Mouse (Mus musculus): Measurements from ENCODE around the gene Fhl2. TPM values are rescaled to one million over a fixed set of nuclear protein-coding genes. Genes with fewer than 3 reads are reported as not detected.

The Fhl2 gene
- total and polyA plus RNA-seq, 2 experiments from 2014 or later = 23.1 to 33.1 TPM

GRCm38 (mm10) chr1:43225531-43226151, 28.9 kb upstream of the Fhl2 start:
- Histone ChIP-seq H3K9me3 (ENCODE audit: low read length) (no peaks in the 10 kb centered on the region), H3K4me2 (ENCODE audit: low read depth) (no peak overlapping the region), H3K9ac (no peak overlapping the region), H3K4me3 (ENCODE audit: low read depth, low read length) (no peak overlapping the region), H3K4me1 (ENCODE audit: insufficient read depth) (no peaks in the 10 kb centered on the region), H3K36me3 (ENCODE audit: insufficient read depth) (no peaks in the 10 kb centered on the region), H3K27me3 (ENCODE audit: insufficient read depth, low read length) (no peaks in the 10 kb centered on the region), H3K27ac (ENCODE audit: low read depth, low read length) (no peak overlapping the region)
- WGBS = 77% methylated on average over 8 of the region's 8 CpGs
- DNase-seq (no peak), ATAC-seq (no peak)
- no peak for TF ChIP-seq CTCF (IDR thresholded peaks at IDR 0.05; ENCODE audit: low read depth)

- Histone ChIP-seq H3K9me3 (ENCODE audit: low read length) (no peaks in the 10 kb centered on the region), H3K27me3 (ENCODE audit: insufficient read depth, low read length) (no peaks in the 10 kb centered on the region), H3K27ac (ENCODE audit: low read depth, low read length) (no peak overlapping the region), H3K4me2 (ENCODE audit: low read depth) (no peak overlapping the region), H3K9ac (no peak overlapping the region), H3K4me3 (ENCODE audit: low read depth, low read length) (no peak overlapping the region), H3K4me1 (ENCODE audit: insufficient read depth) (no peaks in the 10 kb centered on the region), H3K36me3 (ENCODE audit: insufficient read depth) (no peaks in the 10 kb centered on the region)
- no peak for TF ChIP-seq CTCF (IDR thresholded peaks at IDR 0.05; ENCODE audit: low read depth)
- WGBS = 85% methylated on average over 4 of the region's 4 CpGs
- DNase-seq (no peak), ATAC-seq (no peak)
Measured at GRCm38 (mm10) chr1:43224943-43225342, 28.2 kb upstream of the Fhl2 start.

GRCm38 (mm10) chr1:43224171-43224570, 27.4 kb upstream of the Fhl2 start:
- TF ChIP-seq CTCF (IDR thresholded peaks at IDR 0.05; ENCODE audit: low read depth) = no peak

DNA sequence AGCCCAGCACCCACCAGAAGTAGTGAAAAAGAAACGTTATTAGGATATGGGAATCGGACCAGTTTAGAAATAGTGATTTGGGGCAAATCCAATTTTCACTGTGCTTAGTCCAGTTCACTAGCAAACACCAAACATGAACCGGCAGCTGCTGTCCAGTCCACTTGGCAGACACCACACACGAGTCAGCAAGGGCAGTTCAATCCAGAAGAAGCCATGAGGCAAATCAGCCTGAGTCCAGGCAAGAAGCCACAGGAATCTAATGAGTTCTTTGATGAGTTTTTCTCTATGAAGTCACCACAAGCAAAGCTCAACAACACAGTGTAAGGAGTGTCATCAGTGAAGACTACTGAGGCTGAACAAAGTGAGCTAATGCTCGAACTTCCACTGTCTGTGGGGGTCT, 26.3 kb upstream of the Fhl2 start:
- Histone ChIP-seq H3K27me3 (ENCODE audit: insufficient read depth, low read length) (no peaks in the 10 kb centered on the region), H3K9ac (no peak overlapping the region), H3K4me2 (ENCODE audit: low read depth) (no peak overlapping the region), H3K27ac (ENCODE audit: low read depth, low read length) (no peak overlapping the region), H3K4me3 (ENCODE audit: low read depth, low read length) (no peak overlapping the region), H3K36me3 (ENCODE audit: insufficient read depth) (no peaks in the 10 kb centered on the region), H3K4me1 (ENCODE audit: insufficient read depth) (no peaks in the 10 kb centered on the region), H3K9me3 (ENCODE audit: low read length) (no peaks in the 10 kb centered on the region)
- ATAC-seq (no peak), DNase-seq (no peak)
- 84% methylated on average over 5 of the region's 5 CpGs for WGBS
- no peak for TF ChIP-seq CTCF (IDR thresholded peaks at IDR 0.05; ENCODE audit: low read depth)

More at GRCm38 (mm10) chr1:43224171-43224570, 27.4 kb upstream of the Fhl2 start:
- ATAC-seq = no peak
- no peak overlapping the region for H3K4me2 ChIP-seq (ENCODE audit: low read depth)
- H3K36me3 ChIP-seq (ENCODE audit: insufficient read depth) = no peaks in the 10 kb centered on the region
- H3K9ac ChIP-seq = no peak overlapping the region
- no peaks in the 10 kb centered on the region for H3K4me1 ChIP-seq (ENCODE audit: insufficient read depth)
- H3K9me3 ChIP-seq (ENCODE audit: low read length) = no peaks in the 10 kb centered on the region
- H3K4me3 ChIP-seq (ENCODE audit: low read depth, low read length) = no peak overlapping the region
- DNase-seq = no peak
- WGBS = 67% methylated on average over 2 of the region's 2 CpGs
- H3K27me3 ChIP-seq (ENCODE audit: insufficient read depth, low read length) = no peaks in the 10 kb centered on the region
- H3K27ac ChIP-seq (ENCODE audit: low read depth, low read length) = no peak overlapping the region

DNA sequence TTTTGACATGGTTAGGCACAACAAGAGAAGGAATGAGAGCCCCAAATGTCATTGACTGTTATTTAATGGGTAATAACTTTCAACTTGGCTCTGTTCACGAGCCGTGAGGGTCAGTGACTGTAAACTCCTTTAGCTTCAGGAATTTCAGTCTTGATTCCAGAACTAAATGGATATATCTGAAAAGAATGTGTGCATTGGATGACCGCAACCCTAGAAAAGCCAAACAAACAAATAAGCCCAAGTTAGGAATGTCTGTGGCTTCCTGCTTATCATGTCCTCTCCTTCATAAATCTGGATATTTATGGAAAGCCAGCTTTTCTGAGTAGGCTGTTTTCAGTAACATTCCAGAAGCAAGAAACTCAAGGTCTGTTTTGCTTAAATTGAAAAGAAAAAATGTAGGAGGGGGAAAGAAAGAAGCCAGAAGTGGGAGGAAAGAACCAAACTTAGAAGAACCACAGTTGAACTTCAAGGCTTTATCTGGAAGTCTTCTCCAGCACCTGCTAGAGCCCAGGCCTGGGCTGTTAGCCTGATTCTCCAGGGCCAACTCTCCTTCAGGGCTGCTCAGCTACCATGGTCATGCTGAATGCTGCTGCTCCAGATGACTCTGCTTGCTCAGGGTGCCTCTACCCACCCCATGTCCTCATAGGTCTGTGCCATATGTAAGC, 21.4 kb upstream of the Fhl2 start:
- H3K36me3 ChIP-seq (ENCODE audit: insufficient read depth) = no peaks in the 10 kb centered on the region
- H3K9ac ChIP-seq = no peak overlapping the region
- no peak for TF ChIP-seq CTCF (IDR thresholded peaks at IDR 0.05; ENCODE audit: low read depth)
- 94% methylated on average over 3 of the region's 3 CpGs for WGBS
- no peak overlapping the region for H3K27ac ChIP-seq (ENCODE audit: low read depth, low read length)
- no peaks in the 10 kb centered on the region for H3K27me3 ChIP-seq (ENCODE audit: insufficient read depth, low read length)
- no peak overlapping the region for H3K4me3 ChIP-seq (ENCODE audit: low read depth, low read length)
- H3K4me1 ChIP-seq (ENCODE audit: insufficient read depth) = no peaks in the 10 kb centered on the region
- no peaks in the 10 kb centered on the region for H3K9me3 ChIP-seq (ENCODE audit: low read length)
- no peak for DNase-seq
- no peak overlapping the region for H3K4me2 ChIP-seq (ENCODE audit: low read depth)
- no peak for ATAC-seq

GRCm38 (mm10) chr1:43215601-43216000, 18.8 kb upstream of the Fhl2 start:
- no peak overlapping the region for H3K4me2 ChIP-seq (ENCODE audit: low read depth)
- H3K27me3 ChIP-seq (ENCODE audit: insufficient read depth, low read length) = no peaks in the 10 kb centered on the region
- DNase-seq (no peak), ATAC-seq (no peak)
- 77% methylated on average over 3 of the region's 3 CpGs for WGBS
- H3K36me3 ChIP-seq (ENCODE audit: insufficient read depth) = no peaks in the 10 kb centered on the region
- no peak overlapping the region for H3K4me3 ChIP-seq (ENCODE audit: low read depth, low read length)
- H3K9ac ChIP-seq = no peak overlapping the region
- H3K4me1 ChIP-seq (ENCODE audit: insufficient read depth) = no peaks in the 10 kb centered on the region
- H3K9me3 ChIP-seq (ENCODE audit: low read length) = no peaks in the 10 kb centered on the region
- no peak for TF ChIP-seq CTCF (IDR thresholded peaks at IDR 0.05; ENCODE audit: low read depth)
- no peak overlapping the region for H3K27ac ChIP-seq (ENCODE audit: low read depth, low read length)

- no peaks in the 10 kb centered on the region for H3K36me3 ChIP-seq (ENCODE audit: insufficient read depth)
- WGBS = 51% methylated on average over 1 of the region's 1 CpGs
- no peaks in the 10 kb centered on the region for H3K4me1 ChIP-seq (ENCODE audit: insufficient read depth)
- TF ChIP-seq CTCF (IDR thresholded peaks at IDR 0.05; ENCODE audit: low read depth) = no peak
- no peak overlapping the region for H3K4me2 ChIP-seq (ENCODE audit: low read depth)
- ATAC-seq (peak; percentile 68), DNase-seq (no peak)
- no peaks in the 10 kb centered on the region for H3K9me3 ChIP-seq (ENCODE audit: low read length)
- H3K4me3 ChIP-seq (ENCODE audit: low read depth, low read length) = no peak overlapping the region
- H3K27ac ChIP-seq (ENCODE audit: low read depth, low read length) = no peak overlapping the region
- H3K27me3 ChIP-seq (ENCODE audit: insufficient read depth, low read length) = no peaks in the 10 kb centered on the region
- H3K9ac ChIP-seq = no peak overlapping the region
Measured at GRCm38 (mm10) chr1:43211274-43211673, 14.5 kb upstream of the Fhl2 start.

Measured in forebrain, postnatal 0 days (tissue).